Mouse (Mus musculus) megakaryocyte, embryonic 14.5 days (primary cell): ENCODE data around the gene Olfr1349. TPM values are rescaled to one million over a fixed set of nuclear protein-coding genes. Genes with fewer than 3 reads are reported as not detected.
"Not testable (repeated sequence)": the region's sequence is repeated elsewhere in the genome, so short reads cannot be mapped to it uniquely, and the experiment has no call there.

ENCODE experiments used
- H3K27me3 ChIP-seq: replicated peaks from 2 replicates; pipeline ENCODE3; 2012; ENCODE audit warnings: inconsistent platforms
- H3K36me3 ChIP-seq: replicated peaks from 2 replicates; pipeline ENCODE3; 2012; ENCODE audit warnings: low read length, inconsistent platforms, mixed read lengths
- H3K4me1 ChIP-seq: 2 replicates; pipeline ENCODE4 v1.6.1; 2012; ENCODE audit warnings: inconsistent platforms
- H3K4me3 ChIP-seq: replicated peaks from 2 replicates; pipeline ENCODE3; 2012; ENCODE audit warnings: moderate library complexity, mild to moderate bottlenecking, inconsistent platforms
- H3K9me3 ChIP-seq: 2 replicates; pipeline ENCODE4 v1.6.1; 2012; ENCODE audit warnings: inconsistent platforms
- FLI1 ChIP-seq: IDR thresholded peaks from 2 replicates; pipeline ENCODE4 v1.6.1; 2012; ENCODE audit warnings: low read length, inconsistent platforms, mixed read lengths
- GATA1 ChIP-seq: IDR thresholded peaks from 3 replicates; pipeline ENCODE4 v1.6.1; 2012; ENCODE audit warnings: mixed read lengths, low read length, inconsistent platforms, borderline replicate concordance
- polyA plus RNA-seq: library from polyadenylated mRNA; stranded (reverse); fragments of >175 nt; gene quantifications from 2 replicates; pipeline ENCODE4 v1.2.3, GENCODE M21; 2012; ENCODE audit warnings: low replicate concordance; ENCODE audit not compliant: insufficient read depth

The Olfr1349 gene
- 0.07 TPM in 1 of 2 replicates, not detected in the other for polyA plus RNA-seq

- no peaks in the 10 kb centered on the region for H3K36me3 ChIP-seq
- no peaks in the 10 kb centered on the region for H3K4me1 ChIP-seq
- H3K27me3 ChIP-seq: no peaks in the 10 kb centered on the region
- H3K9me3 ChIP-seq: peaks cover 35% of the 10 kb centered on the region
- TF ChIP-seq FLI1 (no peak), GATA1 (no peak)
- no peak within 1 kb of the TSS for H3K4me3 ChIP-seq
Observed at GRCm38 (mm10) chr7:6522850-6523249, at the start of gene Olfr1349. Gene Olfr1349 (minus strand): TSS chr7:6522950.

GRCm38 (mm10) chr7:6564541-6564940 is 41.8 kb upstream of the Olfr1349 start, which contains the start of gene Olfr1350:
Gene Olfr1350 (plus strand): TSS chr7:6564841.
- no peaks in the 10 kb centered on the region for H3K27me3 ChIP-seq
- H3K4me3 ChIP-seq: no peak within 1 kb of the TSS
- TF ChIP-seq GATA1 (no peak), FLI1 (no peak)
- H3K36me3 ChIP-seq: no peaks in the 10 kb centered on the region
- H3K9me3 ChIP-seq: peaks cover 29% of the 10 kb centered on the region
- H3K4me1 ChIP-seq: no peaks in the 10 kb centered on the region

GRCm38 (mm10) chr7:6526141-6526540 is 3.4 kb upstream of the Olfr1349 start:
- no peaks in the 10 kb centered on the region for H3K36me3 ChIP-seq
- peaks cover 28% of the 10 kb centered on the region for H3K9me3 ChIP-seq
- no peaks in the 10 kb centered on the region for H3K27me3 ChIP-seq
- TF ChIP-seq GATA1: no peak
- TF ChIP-seq FLI1: no peak
- no peak overlapping the region for H3K4me3 ChIP-seq
- no peaks in the 10 kb centered on the region for H3K4me1 ChIP-seq

- H3K9me3 ChIP-seq: peaks cover 27% of the 10 kb centered on the region
- TF ChIP-seq GATA1: no peak
- no peaks in the 10 kb centered on the region for H3K27me3 ChIP-seq
- H3K4me1 ChIP-seq: no peaks in the 10 kb centered on the region
- H3K4me3 ChIP-seq: no peak overlapping the region
- H3K36me3 ChIP-seq: no peaks in the 10 kb centered on the region
Observed at GRCm38 (mm10) chr7:6525001-6525400, 2.3 kb upstream of the Olfr1349 start.

GRCm38 (mm10) chr7:6521666-6522065 is 1.1 kb downstream of the Olfr1349 start:
- Histone ChIP-seq H3K27me3 (no peaks in the 10 kb centered on the region), H3K4me1 (no peaks in the 10 kb centered on the region), H3K36me3 (no peaks in the 10 kb centered on the region), H3K4me3 (no peak overlapping the region), H3K9me3 (peaks cover 33% of the 10 kb centered on the region)
- TF ChIP-seq GATA1 (no peak), FLI1 (no peak)

- H3K9me3 ChIP-seq: peaks cover 5% of the 10 kb centered on the region; the same call in 1 of the 2 replicates
- H3K4me3 ChIP-seq: no peak within 1 kb of the TSS
- no peaks in the 10 kb centered on the region for H3K4me1 ChIP-seq
- TF ChIP-seq FLI1: no peak
- no peak for TF ChIP-seq GATA1
- H3K27me3 ChIP-seq: no peaks in the 10 kb centered on the region
- no peaks in the 10 kb centered on the region for H3K36me3 ChIP-seq
Observed at GRCm38 (mm10) chr7:6508648-6509047, 14.1 kb downstream of the Olfr1349 start, which contains the start of gene Olfr1348. Gene Olfr1348 (minus strand): TSS chr7:6508748.

- Histone ChIP-seq H3K9me3 (peaks cover 10% of the 10 kb centered on the region), H3K27me3 (no peaks in the 10 kb centered on the region), H3K4me3 (no peak within 1 kb of the TSS), H3K36me3 (no peaks in the 10 kb centered on the region), H3K4me1 (no peaks in the 10 kb centered on the region)
- TF ChIP-seq GATA1: no peak
- TF ChIP-seq FLI1: no peak
Observed at GRCm38 (mm10) chr7:6499655-6500054, 23.1 kb downstream of the Olfr1349 start, which contains the start of gene Olfr1347. Gene Olfr1347 (minus strand): TSS chr7:6499755.

- Histone ChIP-seq H3K4me3 (no peak within 1 kb of the TSS), H3K4me1 (no peaks in the 10 kb centered on the region), H3K36me3 (no peaks in the 10 kb centered on the region), H3K27me3 (no peaks in the 10 kb centered on the region), H3K9me3 (peaks cover 7% of the 10 kb centered on the region; the same call in 1 of the 2 replicates)
- TF ChIP-seq GATA1 (no peak), FLI1 (no peak)
Observed at GRCm38 (mm10) chr7:6486841-6487240, 35.9 kb downstream of the Olfr1349 start, which contains the start of gene Olfr5. Gene Olfr5 (minus strand): TSS chr7:6486941.

GRCm38 (mm10) chr7:6477633-6478032 is 45.1 kb downstream of the Olfr1349 start:
- H3K36me3 ChIP-seq, H3K4me1 ChIP-seq, H3K27me3 ChIP-seq, H3K4me3 ChIP-seq: not testable (repeated sequence)
- H3K9me3 ChIP-seq: peaks cover 12% of the 10 kb centered on the region

GRCm38 (mm10) chr7:6466951-6467350 is 55.8 kb downstream of the Olfr1349 start, which contains the start of gene Olfr1346:
Gene Olfr1346 (plus strand): TSS chr7:6467101.
- no peaks in the 10 kb centered on the region for H3K27me3 ChIP-seq
- H3K9me3 ChIP-seq: no peaks in the 10 kb centered on the region
- no peak within 1 kb of the TSS for H3K4me3 ChIP-seq
- no peaks in the 10 kb centered on the region for H3K36me3 ChIP-seq
- TF ChIP-seq GATA1 (no peak), FLI1 (no peak)
- H3K4me1 ChIP-seq: no peaks in the 10 kb centered on the region

Other genes with a start within 250 kb of the Olfr1349 start
- 0.63 TPM in 1 of 2 replicates, not detected in the other for gene Zfp667, start 236.4 kb downstream of the Olfr1349 start, polyA plus RNA-seq
- gene Zfp583, start 191.7 kb downstream of the Olfr1349 start, polyA plus RNA-seq: 1.2 TPM in 1 of 2 replicates, not detected in the other
- not detected in 2 replicates for gene Gm3854, start 179.2 kb downstream of the Olfr1349 start, polyA plus RNA-seq
- gene Zfp78, start 159.7 kb downstream of the Olfr1349 start, polyA plus RNA-seq: not detected in 2 replicates
- 0.20 TPM in 1 of 2 replicates, not detected in the other for gene Zfp28, start 139.7 kb downstream of the Olfr1349 start, polyA plus RNA-seq
- not detected in 2 replicates for gene Smim17, start 124.2 kb downstream of the Olfr1349 start, polyA plus RNA-seq
- not detected in 2 replicates for gene Gm20715, start 112.7 kb downstream of the Olfr1349 start, polyA plus RNA-seq
- not detected in 2 replicates for gene Olfr1344, start 84.3 kb downstream of the Olfr1349 start, polyA plus RNA-seq
- 0.01 TPM in 1 of 2 replicates, not detected in the other for gene Olfr1336, start 66.8 kb downstream of the Olfr1349 start, polyA plus RNA-seq
- gene Olfr1346, start 55.8 kb downstream of the Olfr1349 start, polyA plus RNA-seq: not detected in 2 replicates
- not detected in 2 replicates for gene Olfr5, start 36.0 kb downstream of the Olfr1349 start, polyA plus RNA-seq
- not detected in 2 replicates for gene Olfr1347, start 23.2 kb downstream of the Olfr1349 start, polyA plus RNA-seq
- not detected in 2 replicates for gene Olfr1348, start 14.2 kb downstream of the Olfr1349 start, polyA plus RNA-seq
- gene Olfr1350, start 41.9 kb upstream of the Olfr1349 start, polyA plus RNA-seq: not detected in 2 replicates
- gene Zim1, start 173.5 kb upstream of the Olfr1349 start, polyA plus RNA-seq: not detected in 2 replicates
- gene Peg3, start 207.5 kb upstream of the Olfr1349 start, polyA plus RNA-seq: not detected in 2 replicates
- 0.46 TPM in 1 of 2 replicates, not detected in the other for gene Usp29, start 207.6 kb upstream of the Olfr1349 start, polyA plus RNA-seq